Mouse (Mus musculus) intestine, embryonic 16.5 days (tissue): ENCODE data around the gene Pet117. TPM values are rescaled to one million over a fixed set of nuclear protein-coding genes. Genes with fewer than 3 reads are reported as not detected.

ENCODE experiments used
- ATAC-seq: fragments of 200-750 bp; cut with Nextera tagmentation; 2 replicates; pipeline ENCODE4 v1.8.0; 2017; ENCODE audit warnings: moderate TSS enrichment, moderate library complexity
- H3K27ac ChIP-seq: fragments of 300-500 bp; sonication (generic); 2 replicates; pipeline ENCODE4 v1.5.1; 2014; ENCODE audit warnings: mild to moderate bottlenecking, low read length
- H3K27me3 ChIP-seq: fragments of 300-500 bp; sonication (generic); replicated peaks from 2 replicates; pipeline ENCODE4 v1.6.1; 2014; ENCODE audit warnings: low read length, control low read depth, mixed read lengths; ENCODE audit not compliant: control insufficient read depth, insufficient read depth
- H3K36me3 ChIP-seq: fragments of 300-500 bp; sonication (generic); 2 replicates; pipeline ENCODE4 v1.6.1; 2014; ENCODE audit warnings: low read length, control low read depth; ENCODE audit not compliant: control insufficient read depth, insufficient read depth
- H3K4me1 ChIP-seq: fragments of 300-500 bp; sonication (generic); 2 replicates; pipeline ENCODE4 v1.6.1; 2014; ENCODE audit warnings: low read length, control low read depth, mixed read lengths; ENCODE audit not compliant: control insufficient read depth, insufficient read depth
- H3K4me2 ChIP-seq: fragments of 300-500 bp; sonication (generic); 2 replicates; pipeline ENCODE4 v1.6.1; 2014; ENCODE audit warnings: low read depth, low read length, control low read depth
- H3K4me3 ChIP-seq: fragments of 300-500 bp; sonication (generic); 2 replicates; pipeline ENCODE4 v1.5.1; 2014; ENCODE audit warnings: mild to moderate bottlenecking, low read length
- H3K9ac ChIP-seq: fragments of 300-500 bp; sonication (generic); 2 replicates; pipeline ENCODE4 v1.6.1; 2014; ENCODE audit warnings: low read depth, low read length
- H3K9me3 ChIP-seq: fragments of 300-500 bp; sonication (generic); 2 replicates; pipeline ENCODE4 v1.6.1; 2016; ENCODE audit warnings: low read length, control low read depth; ENCODE audit not compliant: control insufficient read depth
- WGBS: fragments of 180-500 bp; shearing (Covaris S2); extraction: QIAGEN DNeasy Blood & Tissue Kit; methylation state at CpG from one replicate; pipeline ENCODE4 v1.1.7; 2014; 5-methylcytosine and 5-hydroxymethylcytosine counted together
- polyA plus RNA-seq: library from polyadenylated mRNA; unstranded; fragments of >200 nt; fragmentation: Nextera tagmentation; extraction: Ambion mirVana; gene quantifications from 2 replicates; pipeline ENCODE4 v1.2.1, GENCODE M21; 2015

The Pet117 gene
- 1.3 and 4.2 TPM in 2 replicates for polyA plus RNA-seq

- Histone ChIP-seq H3K4me1 (peaks cover 9% of the 10 kb centered on the region; the same call in 1 of the 2 replicates), H3K4me2 (peak within 1 kb of the TSS; percentile 62), H3K4me3 (peak within 1 kb of the TSS; percentile 78), H3K9ac (peak within 1 kb of the TSS; percentile 87), H3K36me3 (peaks cover 1% of the 10 kb centered on the region; the same call in 1 of the 2 replicates), H3K27me3 (no peaks in the 10 kb centered on the region), H3K9me3 (no peaks in the 10 kb centered on the region), H3K27ac (peak within 1 kb of the TSS; percentile 94)
- WGBS = 5% methylated on average over 38 of the region's 38 CpGs
- peak; percentile 98 for ATAC-seq
Measured at GRCm38 (mm10) chr2:144368400-144369019, at the start of gene Pet117, which contains the start of gene Kat14. Gene Pet117 (plus strand): TSS chr2:144368996. Gene Kat14 (plus strand): TSS chr2:144368983.

- H3K27ac ChIP-seq = no peak overlapping the region
- WGBS = 77% methylated on average over 3 of the region's 3 CpGs
- no peak overlapping the region for H3K4me3 ChIP-seq
- H3K27me3 ChIP-seq = peaks cover 3% of the 10 kb centered on the region; the same call in 1 of the 2 replicates
- H3K4me1 ChIP-seq = no peaks in the 10 kb centered on the region
- no peaks in the 10 kb centered on the region for H3K36me3 ChIP-seq
- H3K9ac ChIP-seq = no peak overlapping the region
- ATAC-seq = no peak
- H3K9me3 ChIP-seq = no peaks in the 10 kb centered on the region
- no peak overlapping the region for H3K4me2 ChIP-seq
Measured at GRCm38 (mm10) chr2:144324218-144324617, 44.6 kb upstream of the Pet117 start.

GRCm38 (mm10) chr2:144329451-144329850 is 39.3 kb upstream of the Pet117 start:
- Histone ChIP-seq H3K27me3 (peaks cover 22% of the 10 kb centered on the region), H3K9ac (no peak overlapping the region), H3K4me1 (peaks cover 31% of the 10 kb centered on the region), H3K27ac (no peak overlapping the region), H3K36me3 (no peaks in the 10 kb centered on the region), H3K9me3 (no peaks in the 10 kb centered on the region), H3K4me2 (peak overlapping the region; percentile 95; the same call in 1 of the 2 replicates), H3K4me3 (peak overlapping the region; percentile 61; the same call in 1 of the 2 replicates)
- no peak for ATAC-seq
- 7% methylated on average over 10 of the region's 10 CpGs for WGBS

GRCm38 (mm10) chr2:144329937-144330336 is 38.9 kb upstream of the Pet117 start:
- Histone ChIP-seq H3K27ac (no peak overlapping the region), H3K27me3 (peaks cover 22% of the 10 kb centered on the region), H3K4me3 (peak overlapping the region; percentile 61), H3K36me3 (no peaks in the 10 kb centered on the region), H3K9ac (no peak overlapping the region), H3K4me2 (peak overlapping the region; percentile 95), H3K9me3 (no peaks in the 10 kb centered on the region), H3K4me1 (peaks cover 31% of the 10 kb centered on the region)
- no peak for ATAC-seq
- WGBS = 4% methylated on average over 10 of the region's 10 CpGs

- Histone ChIP-seq H3K4me1 (peaks cover 31% of the 10 kb centered on the region), H3K27ac (no peak overlapping the region), H3K9me3 (no peaks in the 10 kb centered on the region), H3K36me3 (no peaks in the 10 kb centered on the region), H3K27me3 (peaks cover 22% of the 10 kb centered on the region), H3K4me3 (peak overlapping the region; percentile 61), H3K9ac (peak overlapping the region; percentile 66), H3K4me2 (peak overlapping the region; percentile 95)
- WGBS = under 1% methylated on average over 40 of the region's 41 CpGs
- ATAC-seq = peak; percentile 64
Measured at GRCm38 (mm10) chr2:144330352-144330959, 38.3 kb upstream of the Pet117 start.

- ATAC-seq = peak; percentile 33
- no peak overlapping the region for H3K27ac ChIP-seq
- peak overlapping the region; percentile 95 for H3K4me2 ChIP-seq
- peak overlapping the region; percentile 66 for H3K9ac ChIP-seq
- H3K4me3 ChIP-seq = peak overlapping the region; percentile 61
- peaks cover 22% of the 10 kb centered on the region for H3K27me3 ChIP-seq
- H3K4me1 ChIP-seq = peaks cover 31% of the 10 kb centered on the region
- H3K9me3 ChIP-seq = no peaks in the 10 kb centered on the region
- H3K36me3 ChIP-seq = no peaks in the 10 kb centered on the region
- under 1% methylated on average over 50 of the region's 50 CpGs for WGBS
Measured at GRCm38 (mm10) chr2:144330960-144331371, 37.8 kb upstream of the Pet117 start.

GRCm38 (mm10) chr2:144331401-144332302 is 37.1 kb upstream of the Pet117 start, which contains the start of gene Ovol2:
Gene Ovol2 (minus strand): TSS chr2:144332146.
- peaks cover 31% of the 10 kb centered on the region for H3K4me1 ChIP-seq
- H3K27ac ChIP-seq = no peak within 1 kb of the TSS
- no peaks in the 10 kb centered on the region for H3K36me3 ChIP-seq
- no peaks in the 10 kb centered on the region for H3K9me3 ChIP-seq
- peak within 1 kb of the TSS; percentile 61 for H3K4me3 ChIP-seq
- H3K4me2 ChIP-seq = peak within 1 kb of the TSS; percentile 95
- WGBS = 1% methylated on average over 62 of the region's 62 CpGs
- peak within 1 kb of the TSS; percentile 66 for H3K9ac ChIP-seq
- peaks cover 22% of the 10 kb centered on the region for H3K27me3 ChIP-seq
- peak; percentile 65 for ATAC-seq

- H3K9me3 ChIP-seq = no peaks in the 10 kb centered on the region
- H3K4me1 ChIP-seq = peaks cover 31% of the 10 kb centered on the region
- H3K9ac ChIP-seq = peak overlapping the region; percentile 45; the same call in 1 of the 2 replicates
- no peak overlapping the region for H3K27ac ChIP-seq
- H3K27me3 ChIP-seq = peaks cover 22% of the 10 kb centered on the region
- 9% methylated on average over 9 of the region's 9 CpGs for WGBS
- ATAC-seq = no peak
- H3K36me3 ChIP-seq = no peaks in the 10 kb centered on the region
- H3K4me3 ChIP-seq = peak overlapping the region; percentile 61
- H3K4me2 ChIP-seq = peak overlapping the region; percentile 95
Measured at GRCm38 (mm10) chr2:144332486-144332885, 36.3 kb upstream of the Pet117 start.
